Mouse (Mus musculus) liver, adult 2 months (tissue): ENCODE data around the gene Zkscan4.

Experiments
- CTCF ChIP-seq: fragments of 200-500 bp; IDR thresholded peaks from 2 replicates; pipeline ENCODE4 v1.5.1; 2011; ENCODE audit warnings: low read depth, low read length, control low read depth
- POLR2A ChIP-seq: fragments of 200-500 bp; IDR thresholded peaks from 2 replicates; pipeline ENCODE4 v1.6.1; 2011; ENCODE audit warnings: low read length, control low read depth; ENCODE audit not compliant: insufficient read depth; ENCODE audit errors: extremely low read depth

- TF ChIP-seq CTCF (no peak), POLR2A (no peak)
Measured at GRCm38 (mm10) chr13:21447856-21448614, 30.7 kb upstream of the Zkscan4 start.
